Mouse (Mus musculus) layer of hippocampus, postnatal 36 days (tissue): Measurements from ENCODE around the gene Gm21958. TPM values are rescaled to one million over a fixed set of nuclear protein-coding genes. Genes with fewer than 3 reads are reported as not detected.
"Not testable (repeated sequence)": the region's sequence is repeated elsewhere in the genome, so short reads cannot be mapped to it uniquely, and the experiment has no call there.

Experiments used
- DNase-seq, 2 experiments: peaks; one replicate each; pipeline ENCODE4 v3.0.0; 2022
- total RNA-seq, 2 experiments: library from RNA; stranded (reverse); gene quantifications; 2 replicates each; pipeline ENCODE4 v1.2.3; 2021

Gene Gm21958
- total RNA-seq, 2 experiments from 2014 or later, result not detected

GRCm38 (mm10) chr3:54718947-54719346 is 4.8 kb upstream of the Gm21958 start:
- DNase-seq, result no peak

- DNase-seq, result no peak
Observed at GRCm38 (mm10) chr3:54717348-54717747, 3.2 kb upstream of the Gm21958 start.

GRCm38 (mm10) chr3:54715461-54715860 is 1.3 kb upstream of the Gm21958 start:
- DNase-seq, result no peak

- no peak for DNase-seq
Observed at GRCm38 (mm10) chr3:54708972-54709371, 5.2 kb downstream of the Gm21958 start.

- DNase-seq, result not testable (repeated sequence)
Observed at GRCm38 (mm10) chr3:54704106-54704505, 10.0 kb downstream of the Gm21958 start.

GRCm38 (mm10) chr3:54699759-54700301 is 14.3 kb downstream of the Gm21958 start:
- DNase-seq, result no peak

GRCm38 (mm10) chr3:54693056-54693415 is 21.1 kb downstream of the Gm21958 start:
- DNase-seq, result no peak

GRCm38 (mm10) chr3:54692202-54693055 is 21.7 kb downstream of the Gm21958 start, which contains the start of gene Supt20:
Gene Supt20, plus strand, starts transcription at chr3:54692807.
- peak; percentile 89 to 90 for DNase-seq

- DNase-seq, result no peak
Observed at GRCm38 (mm10) chr3:54689091-54689490, 25.1 kb downstream of the Gm21958 start.

GRCm38 (mm10) chr3:54687245-54687644 is 26.9 kb downstream of the Gm21958 start:
- no peak for DNase-seq

- no peak for DNase-seq
Observed at GRCm38 (mm10) chr3:54685202-54685601, 29.0 kb downstream of the Gm21958 start.

- no peak for DNase-seq
Observed at GRCm38 (mm10) chr3:54681310-54682204, 32.6 kb downstream of the Gm21958 start.

- no peak for DNase-seq
Observed at GRCm38 (mm10) chr3:54676818-54677217, 37.3 kb downstream of the Gm21958 start.

- DNase-seq, result peak; percentile 11 to 31
Observed at GRCm38 (mm10) chr3:54672557-54673529, 41.3 kb downstream of the Gm21958 start.

- DNase-seq, result no peak
Observed at GRCm38 (mm10) chr3:54672111-54672510, 42.0 kb downstream of the Gm21958 start.

GRCm38 (mm10) chr3:54669559-54669958 is 44.6 kb downstream of the Gm21958 start:
- no peak for DNase-seq

GRCm38 (mm10) chr3:54668722-54669121 is 45.4 kb downstream of the Gm21958 start:
- DNase-seq, result no peak

- DNase-seq, result no peak
Observed at GRCm38 (mm10) chr3:54668141-54668540, 46.0 kb downstream of the Gm21958 start.
